Comparison of ENCODE assay signal across 10 mouse cellular contexts in genomic region chr16:11021403-11022112, GRCm38 (mm10). TPM values are rescaled to one million over a fixed set of nuclear protein-coding genes. Genes with fewer than 3 reads are reported as not detected.
DNase-seq lines count a peak whose midpoint lies in the region; ATAC-seq and TF ChIP-seq lines count a peak whose summit lies in the region.
"Had no signal": no experiment of that assay in that cellular context is flagged by ENCODE, and none has a peak within 500 bp of the region (broad histone marks: within the 10 kb centered on the region; RNA-seq: fewer than 3 reads in every experiment).

No protein-coding gene starts in this region.

- no peaks in the 10 kb centered on the region for H3K27me3 ChIP-seq in neural tube, embryonic 12.5 days (replicated peaks)
- H3K27me3 ChIP-seq in neural tube, embryonic 15.5 days (replicated peaks): no peaks in the 10 kb centered on the region
- H3K27me3 ChIP-seq in midbrain, postnatal 0 days (ENCODE audit: insufficient read depth, low read length): no peaks in the 10 kb centered on the region

- no peak overlapping the region for H3K9ac ChIP-seq in neural tube, embryonic 12.5 days
- H3K9ac ChIP-seq in neural tube, embryonic 15.5 days (replicated peaks): no peak overlapping the region
- no peak overlapping the region for H3K9ac ChIP-seq in midbrain, postnatal 0 days (replicated peaks; ENCODE audit: low read length, poor library complexity, severe bottlenecking)

- H3K9me3 ChIP-seq in neural tube, embryonic 12.5 days: no peaks in the 10 kb centered on the region
- H3K9me3 ChIP-seq in neural tube, embryonic 15.5 days (replicated peaks): no peaks in the 10 kb centered on the region
- no peaks in the 10 kb centered on the region for H3K9me3 ChIP-seq in midbrain, postnatal 0 days (ENCODE audit: low read length)

- no peak for TF ChIP-seq CTCF in midbrain, postnatal 0 days (IDR thresholded peaks at IDR 0.05)

- DNase-seq in embryo, embryonic 10 days (ENCODE audit: low spot score): peak; percentile 34
- DNase-seq in embryo, embryonic 9.5 days (ENCODE audit: extremely low spot score): no peak
- peak; percentile 55 for DNase-seq in midbrain, postnatal 0 days (ENCODE audit: low spot score)
- no peak for DNase-seq in adipocyte (ENCODE audit: low spot score)
- DNase-seq: cerebellum, adult 11-12 months; layer of hippocampus, postnatal 36 days had no signal

- ATAC-seq in neural tube, embryonic 12.5 days (ENCODE audit: low FRiP score, low read depth): peak; percentile 63
- ATAC-seq in neural tube, embryonic 15.5 days (ENCODE audit: low FRiP score): no peak
- peak; percentile 77 for ATAC-seq in granulocyte monocyte progenitor cell, adult 5-6 weeks (replicated peaks; ENCODE audit: poor library complexity, severe bottlenecking)
- ATAC-seq in midbrain, postnatal 0 days (ENCODE audit: low FRiP score): peak; percentile 49; the same call in 1 of the 2 replicates
- ATAC-seq in inflammation-experienced regulatory T-cells, adult 6 months: no peak

- 67% methylated on average over 3 of the region's 3 CpGs for WGBS in neural tube, embryonic 12.5 days
- 53% methylated on average over 3 of the region's 3 CpGs for WGBS in neural tube, embryonic 15.5 days
- WGBS in midbrain, postnatal 0 days: 39% methylated on average over 3 of the region's 3 CpGs

- no peak overlapping the region for H3K27ac ChIP-seq in neural tube, embryonic 12.5 days
- H3K27ac ChIP-seq in neural tube, embryonic 15.5 days (replicated peaks): no peak overlapping the region
- H3K27ac ChIP-seq in midbrain, postnatal 0 days (ENCODE audit: low read depth, low read length): no peak overlapping the region

- peaks cover 8% of the 10 kb centered on the region; the same call in 1 of the 2 replicates for H3K4me1 ChIP-seq in neural tube, embryonic 12.5 days
- no peaks in the 10 kb centered on the region for H3K4me1 ChIP-seq in neural tube, embryonic 15.5 days
- H3K4me1 ChIP-seq in midbrain, postnatal 0 days (ENCODE audit: insufficient read depth, low read length): no peaks in the 10 kb centered on the region

- H3K4me3 ChIP-seq in neural tube, embryonic 12.5 days: no peak overlapping the region
- no peak overlapping the region for H3K4me3 ChIP-seq in neural tube, embryonic 15.5 days (replicated peaks)
- no peak overlapping the region for H3K4me3 ChIP-seq in midbrain, postnatal 0 days (ENCODE audit: low read depth, low read length)

- no peak overlapping the region for H3K4me2 ChIP-seq in neural tube, embryonic 12.5 days (replicated peaks)
- no peak overlapping the region for H3K4me2 ChIP-seq in neural tube, embryonic 15.5 days
- H3K4me2 ChIP-seq in midbrain, postnatal 0 days (ENCODE audit: low read depth, low read length, poor library complexity, severe bottlenecking): no peak overlapping the region

- no peaks in the 10 kb centered on the region for H3K36me3 ChIP-seq in neural tube, embryonic 12.5 days
- no peaks in the 10 kb centered on the region for H3K36me3 ChIP-seq in neural tube, embryonic 15.5 days
- no peaks in the 10 kb centered on the region for H3K36me3 ChIP-seq in midbrain, postnatal 0 days (ENCODE audit: insufficient read depth, low read length)

RNA-seq across cellular contexts. Expression of gene Snn, which starts 39.2 kb away (rescaled TPM):
- polyA plus RNA-seq in neural tube, embryonic 12.5 days (2016; fragmentation: Nextera tagmentation; extraction: Ambion mirVana): 115 and 117 TPM in 2 replicates
- 104 and 107 TPM in 2 replicates for polyA plus RNA-seq in neural tube, embryonic 15.5 days (2015; fragmentation: Nextera tagmentation; extraction: Ambion mirVana)
- 1.8 and 2.2 TPM in 2 replicates for total RNA-seq in granulocyte monocyte progenitor cell, adult 5-6 weeks (2014; fragmentation: Nextera tagmentation)
- total RNA-seq in granulocyte monocyte progenitor cell, adult 5-6 weeks (2017): 0.43 and 2.0 TPM in 2 replicates
- 241 and 278 TPM in 2 replicates for total RNA-seq in midbrain, postnatal 0 days (2014; rRNA removed)
- 122 and 130 TPM in 2 replicates for polyA plus RNA-seq in midbrain, postnatal 0 days (2015; fragmentation: Nextera tagmentation; extraction: Ambion mirVana)
- polyA plus RNA-seq in inflammation-experienced regulatory T-cells, adult 6 months (2017; shearing (Covaris generic)): 1 to 10 TPM in 2 of 3 experiments, under 1 TPM in 1; 0.84 to 1.3 (median 1.1) TPM

RNA-seq across cellular contexts. Expression of gene Litaf, which starts 44.4 kb away (rescaled TPM):
- 47.7 and 52.1 TPM in 2 replicates for polyA plus RNA-seq in neural tube, embryonic 12.5 days (2016; fragmentation: Nextera tagmentation; extraction: Ambion mirVana)
- 26.1 and 39.5 TPM in 2 replicates for polyA plus RNA-seq in neural tube, embryonic 15.5 days (2015; fragmentation: Nextera tagmentation; extraction: Ambion mirVana)
- 46.4 and 48.0 TPM in 2 replicates for total RNA-seq in granulocyte monocyte progenitor cell, adult 5-6 weeks (2014; fragmentation: Nextera tagmentation)
- total RNA-seq in granulocyte monocyte progenitor cell, adult 5-6 weeks (2017): 27.4 and 33.4 TPM in 2 replicates
- total RNA-seq in midbrain, postnatal 0 days (2014; rRNA removed): 19.0 and 22.4 TPM in 2 replicates
- polyA plus RNA-seq in midbrain, postnatal 0 days (2015; fragmentation: Nextera tagmentation; extraction: Ambion mirVana): 20.5 and 20.7 TPM in 2 replicates
- polyA plus RNA-seq in inflammation-experienced regulatory T-cells, adult 6 months (2017; shearing (Covaris generic)): 10 to 100 TPM; 29.9 to 99.4 (median 39.3) TPM

Comparison
In these comparisons a context has a peak if more than half of its experiments do, and no peak if none do; other contexts are left out.
1. DNase-seq: peak in embryo, embryonic 10 days (single experiment) and midbrain, postnatal 0 days (single experiment); none in embryo, embryonic 9.5 days (single experiment) and adipocyte (single experiment).
2. ATAC-seq: peak in neural tube, embryonic 12.5 days (single experiment), granulocyte monocyte progenitor cell, adult 5-6 weeks (single experiment) and midbrain, postnatal 0 days (single experiment); none in neural tube, embryonic 15.5 days (single experiment) and inflammation-experienced regulatory T-cells, adult 6 months (single experiment).
3. RNA of gene Snn, which starts 39.2 kb away (polyA plus RNA-seq): 122 to 130 TPM in midbrain, postnatal 0 days, 115 to 117 TPM in neural tube, embryonic 12.5 days and 104 to 107 TPM in neural tube, embryonic 15.5 days; 0.84 to 1.3 TPM in inflammation-experienced regulatory T-cells, adult 6 months; every median in the first group is over 10 times any median in the second.